Mouse (Mus musculus): Measurements from ENCODE around the gene E2f4.

E2f4 gene

GRCm38 (mm10) chr8:105268342-105269074 lies 29.0 kb upstream of the E2f4 start:
- in situ Hi-C loops (cut with MboI; ENCODE audit: low sequenced_read_pairs), result no loop called here

DNA sequence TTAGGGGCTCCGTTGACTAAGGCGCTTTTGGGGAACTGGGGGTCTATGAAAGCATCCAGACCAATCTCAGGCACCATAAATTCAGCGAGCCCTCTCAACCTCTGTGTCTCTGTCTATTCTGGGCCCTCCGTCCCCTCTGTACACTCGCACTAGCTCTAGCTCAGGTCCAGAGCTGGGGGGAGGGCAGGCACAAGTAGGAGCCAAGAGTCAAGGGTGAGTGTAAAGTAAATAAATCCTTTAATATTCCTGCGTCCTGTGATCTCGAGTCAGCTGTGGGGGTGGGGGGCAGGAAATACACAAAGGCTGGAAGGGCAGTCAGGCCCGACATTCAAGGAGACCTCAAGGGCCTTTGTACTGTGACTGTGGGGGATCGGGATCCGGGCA lies 28.4 kb upstream of the E2f4 start:
- in situ Hi-C loops (cut with MboI; ENCODE audit: low sequenced_read_pairs), result no loop called here

- in situ Hi-C loops (cut with MboI; ENCODE audit: low sequenced_read_pairs), result no loop called here
These were observed 28.0 kb upstream of the E2f4 start, which contains the start of gene Hsf4 for GRCm38 (mm10) chr8:105269461-105269947. Gene Hsf4 (plus strand): TSS chr8:105269801.

GRCm38 (mm10) chr8:105270101-105270915 lies 27.2 kb upstream of the E2f4 start:
- in situ Hi-C loops (cut with MboI; ENCODE audit: low sequenced_read_pairs), result no loop called here

GRCm38 (mm10) chr8:105270916-105271186 lies 26.6 kb upstream of the E2f4 start:
- in situ Hi-C loops (cut with MboI; ENCODE audit: low sequenced_read_pairs), result no loop called here

GRCm38 (mm10) chr8:105275387-105275786 lies 22.1 kb upstream of the E2f4 start:
- in situ Hi-C loops (cut with MboI; ENCODE audit: low sequenced_read_pairs), result no loop called here

DNA sequence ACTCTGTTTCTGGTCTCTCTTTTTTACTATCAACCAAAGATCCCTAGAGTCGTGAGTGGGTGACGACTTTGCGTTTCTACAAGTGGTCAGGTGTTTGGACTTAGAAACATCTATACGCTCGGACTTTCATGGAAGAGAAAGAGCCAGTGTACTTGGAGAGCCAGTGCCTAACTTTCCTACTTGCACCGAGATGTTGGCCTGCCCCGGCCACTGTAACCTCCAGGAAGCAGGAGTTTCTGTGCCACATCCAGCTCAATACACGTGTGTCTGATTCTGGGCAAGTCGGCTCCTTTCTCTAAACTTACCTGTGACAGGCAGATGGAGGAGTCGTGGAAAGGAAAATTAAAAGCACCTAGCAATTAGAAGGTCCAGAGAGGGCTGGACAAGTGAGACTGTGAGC lies 21.6 kb upstream of the E2f4 start, which contains the start of gene Nol3:
Gene Nol3 (plus strand): TSS at position 301 of the 400 bp plus-strand sequence.
- in situ Hi-C loops (cut with MboI; ENCODE audit: low sequenced_read_pairs), result no loop called here

GRCm38 (mm10) chr8:105276292-105277120 lies 21.0 kb upstream of the E2f4 start:
- in situ Hi-C loops (cut with MboI; ENCODE audit: low sequenced_read_pairs), result no loop called here

DNA sequence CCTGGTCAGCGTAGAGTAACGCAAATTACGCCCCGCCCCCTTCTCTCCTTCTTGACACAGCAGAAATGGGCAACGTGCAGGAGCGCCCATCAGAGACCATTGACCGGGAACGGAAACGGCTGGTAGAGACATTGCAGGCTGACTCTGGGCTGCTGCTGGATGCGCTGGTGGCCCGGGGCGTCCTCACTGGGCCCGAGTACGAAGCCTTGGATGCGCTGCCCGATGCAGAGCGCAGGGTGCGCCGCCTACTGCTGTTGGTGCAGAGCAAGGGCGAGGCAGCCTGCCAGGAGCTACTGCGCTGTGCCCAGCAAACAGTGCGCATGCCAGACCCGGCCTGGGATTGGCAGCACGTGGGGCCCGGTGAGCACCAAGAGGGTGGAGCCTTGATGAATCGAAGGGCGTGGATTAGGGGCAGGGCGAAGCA lies 18.5 kb upstream of the E2f4 start:
- in situ Hi-C loops (cut with MboI; ENCODE audit: low sequenced_read_pairs), result no loop called here

DNA sequence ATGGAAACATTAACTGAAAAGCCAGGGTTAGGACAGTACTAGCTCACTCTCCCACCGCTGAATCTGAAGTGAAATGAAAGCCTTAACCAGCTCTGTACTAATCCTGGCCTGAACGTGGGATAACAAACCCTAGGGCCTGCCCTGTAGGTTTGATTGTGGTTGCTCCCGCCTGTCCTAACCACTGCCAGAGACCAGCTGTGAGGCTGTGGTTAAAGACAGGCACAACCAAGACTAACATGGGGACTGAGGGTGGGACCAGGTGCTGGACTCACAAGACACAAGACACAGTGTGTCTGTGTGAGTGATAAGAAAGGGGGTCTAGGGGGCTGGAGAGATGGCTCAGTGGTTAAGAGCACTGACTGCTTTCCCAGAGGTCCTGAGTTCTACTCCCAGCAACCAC lies 16.9 kb upstream of the E2f4 start:
- in situ Hi-C loops (cut with MboI; ENCODE audit: low sequenced_read_pairs), result no loop called here

DNA sequence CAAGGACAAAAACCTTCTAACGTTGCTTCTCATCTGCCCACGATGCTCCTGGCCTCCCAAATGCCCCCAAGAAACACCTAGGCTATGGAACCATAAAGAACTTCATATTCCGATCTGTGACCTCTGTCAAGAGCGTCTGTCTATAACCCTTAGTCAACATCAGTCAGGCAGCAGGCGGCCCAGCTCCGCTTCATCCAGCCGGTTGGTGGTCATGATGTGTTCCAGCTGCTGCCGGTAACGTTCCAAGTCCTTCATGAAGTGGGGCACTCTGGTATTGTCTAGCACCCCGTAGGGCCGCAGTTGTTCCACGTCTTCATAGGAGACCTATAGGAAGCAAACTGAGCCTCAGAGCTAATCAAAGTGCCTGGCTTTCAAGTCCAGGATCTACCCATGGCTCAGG lies 15.6 kb upstream of the E2f4 start:
- in situ Hi-C loops (cut with MboI; ENCODE audit: low sequenced_read_pairs), result no loop called here

DNA sequence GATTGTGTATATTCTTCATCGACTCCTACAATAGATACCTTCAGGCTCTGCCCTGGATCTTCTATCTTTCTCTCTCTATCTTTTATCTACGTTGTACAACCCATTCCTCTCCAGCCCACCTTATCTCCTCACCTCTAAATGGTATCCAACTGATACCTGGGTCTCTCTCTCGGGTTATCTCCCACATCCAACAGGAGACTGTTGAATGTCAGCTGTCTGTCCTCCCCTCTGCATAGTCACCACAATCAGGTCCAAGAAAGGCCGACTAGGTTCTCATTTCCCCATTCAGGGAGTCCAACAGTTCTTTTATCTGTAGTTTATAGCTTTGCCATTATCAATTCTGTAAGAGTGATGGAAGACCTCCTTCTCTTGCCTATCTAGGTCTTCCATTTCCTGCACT lies 15.2 kb upstream of the E2f4 start:
- in situ Hi-C loops (cut with MboI; ENCODE audit: low sequenced_read_pairs), result no loop called here

GRCm38 (mm10) chr8:105283074-105283473 lies 14.4 kb upstream of the E2f4 start:
- in situ Hi-C loops (cut with MboI; ENCODE audit: low sequenced_read_pairs), result no loop called here

DNA sequence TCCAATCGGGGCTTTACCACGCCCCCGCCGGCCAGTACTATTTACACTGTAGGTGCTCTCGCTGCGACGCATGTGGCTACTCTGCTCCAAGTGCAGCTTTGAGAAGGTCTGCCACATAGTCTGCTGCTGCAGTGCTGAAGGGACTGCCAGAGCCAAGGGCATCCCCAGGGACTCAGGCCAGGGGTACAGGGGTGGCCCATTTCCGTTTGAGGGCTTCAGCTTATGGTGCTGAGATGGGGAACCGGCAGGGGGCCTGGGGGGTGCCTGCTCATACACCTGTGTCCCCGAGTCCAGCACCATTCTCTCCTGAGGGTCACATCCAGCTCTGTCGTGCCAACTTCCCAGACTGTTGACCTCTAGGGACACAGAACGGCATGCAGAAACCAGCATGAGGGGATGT lies 11.9 kb upstream of the E2f4 start:
- in situ Hi-C loops (cut with MboI; ENCODE audit: low sequenced_read_pairs), result no loop called here

DNA sequence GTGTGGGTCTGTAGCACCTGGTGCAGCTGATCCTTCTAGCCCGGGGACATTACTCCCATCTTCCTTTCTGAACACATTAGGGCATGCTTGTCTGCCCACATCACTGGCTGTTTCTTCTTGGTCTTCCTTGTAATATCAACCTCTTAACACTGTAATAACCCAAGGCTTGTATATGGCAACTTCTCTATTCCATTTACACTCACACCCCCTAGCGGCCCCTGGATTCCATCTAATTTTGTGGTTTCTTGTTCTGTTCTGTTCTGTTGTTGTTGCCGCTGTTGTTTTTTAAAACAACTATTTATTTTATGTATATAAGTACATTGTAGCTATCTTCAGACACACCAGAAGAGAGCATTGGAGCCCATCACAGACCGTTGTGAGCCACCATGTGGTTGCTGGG lies 10.6 kb upstream of the E2f4 start:
- in situ Hi-C loops (cut with MboI; ENCODE audit: low sequenced_read_pairs), result no loop called here

GRCm38 (mm10) chr8:105288231-105288630 lies 9.2 kb upstream of the E2f4 start:
- in situ Hi-C loops (cut with MboI; ENCODE audit: low sequenced_read_pairs), result no loop called here

GRCm38 (mm10) chr8:105288958-105289732 lies 8.3 kb upstream of the E2f4 start:
- in situ Hi-C loops (cut with MboI; ENCODE audit: low sequenced_read_pairs), result no loop called here

- in situ Hi-C loops (cut with MboI; ENCODE audit: low sequenced_read_pairs), result no loop called here
These were observed 7.5 kb upstream of the E2f4 start, which contains the start of gene 4931428F04Rik for GRCm38 (mm10) chr8:105289805-105290460. Gene 4931428F04Rik (minus strand): TSS chr8:105289864.

- in situ Hi-C loops (cut with MboI; ENCODE audit: low sequenced_read_pairs), result no loop called here
These were observed 6.7 kb upstream of the E2f4 start for GRCm38 (mm10) chr8:105290554-105291314.
